Mouse (Mus musculus) lung, postnatal 4 days (tissue): Measurements from ENCODE around the gene Prkar2b.
A peak's percentile ranks its signal among the peaks of the same experiment; 100 is the strongest.

Source experiments
- DNase-seq, 2 experiments: peaks; one replicate each; pipeline ENCODE4 v3.0.0; 2021

Prkar2b gene

GRCm38 (mm10) chr12:32007646-32008045 is 53.5 kb downstream of the Prkar2b start:
- no peak for DNase-seq

- DNase-seq: no peak
These were observed 54.1 kb downstream of the Prkar2b start for GRCm38 (mm10) chr12:32007040-32007439.

DNA sequence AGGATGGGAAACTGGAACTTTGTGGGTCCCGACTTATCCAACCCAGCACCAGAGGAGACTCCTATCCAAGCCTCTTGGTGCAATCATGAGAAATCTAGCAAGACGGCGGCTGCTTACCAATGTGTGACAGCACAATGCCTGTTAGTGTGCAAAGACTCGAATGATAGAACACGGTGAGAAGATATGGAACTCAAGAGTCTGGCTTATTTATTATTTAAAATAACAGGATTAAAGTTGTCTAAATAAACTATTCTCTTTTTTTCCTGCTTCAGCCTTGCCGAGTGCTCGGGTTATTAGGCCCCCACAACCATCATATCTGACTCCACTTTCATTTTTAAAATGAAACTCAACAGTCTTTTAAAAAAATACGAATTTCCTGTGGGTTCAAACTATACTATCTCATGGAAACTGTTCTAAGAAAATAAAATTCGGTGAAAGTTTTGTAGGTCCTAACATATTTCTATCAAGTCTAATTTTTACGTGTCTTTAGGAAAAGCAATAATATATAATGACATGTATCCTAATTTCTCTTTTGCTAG is 54.6 kb downstream of the Prkar2b start:
- DNase-seq: no peak

GRCm38 (mm10) chr12:32000464-32000863 is 60.6 kb downstream of the Prkar2b start:
- DNase-seq: no peak

GRCm38 (mm10) chr12:31998706-31999105 is 62.4 kb downstream of the Prkar2b start:
- no peak for DNase-seq

- no peak for DNase-seq
These were observed 63.7 kb downstream of the Prkar2b start for GRCm38 (mm10) chr12:31997328-31997878.

DNA sequence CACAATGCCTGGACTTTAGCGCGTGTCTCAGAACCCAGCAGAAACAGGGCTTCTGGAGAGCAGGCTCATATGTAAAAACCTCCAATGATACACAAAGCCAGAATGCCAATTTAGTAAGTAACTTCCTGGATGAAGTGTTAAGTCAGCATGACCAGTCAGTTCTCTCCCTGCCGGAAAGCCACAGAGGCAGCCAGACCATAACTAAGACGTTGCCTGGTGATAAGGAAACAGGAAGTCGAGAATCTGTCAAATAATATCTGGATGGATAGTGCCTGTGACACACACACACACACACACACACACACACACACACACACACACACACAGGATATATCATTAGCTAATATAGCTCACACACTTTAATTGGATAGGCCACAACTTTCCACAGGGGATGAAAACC is 64.2 kb downstream of the Prkar2b start:
- DNase-seq: peak; percentile 23 to 39

DNA sequence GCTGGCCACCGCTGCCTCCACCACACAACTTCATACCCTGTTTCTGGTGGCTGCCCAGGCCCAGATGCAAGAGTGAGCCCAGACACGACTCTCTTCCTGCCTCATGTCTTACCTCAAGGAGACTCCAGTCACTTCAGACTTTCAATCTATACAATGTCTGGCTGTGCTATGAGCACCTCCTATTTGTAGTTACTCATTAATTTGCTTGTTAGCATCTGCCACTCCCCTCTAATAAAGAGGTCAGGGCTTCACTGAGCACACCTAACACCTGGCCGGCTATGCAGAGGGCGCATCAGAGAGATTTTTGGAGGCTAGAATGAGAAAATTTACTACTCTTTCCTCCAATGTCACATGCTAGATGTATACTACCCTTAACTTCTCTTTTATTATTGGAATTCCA is 70.5 kb downstream of the Prkar2b start:
- DNase-seq: no peak

- DNase-seq: no peak
These were observed 71.4 kb downstream of the Prkar2b start for GRCm38 (mm10) chr12:31989726-31990125.

- no peak for DNase-seq
These were observed 74.6 kb downstream of the Prkar2b start for GRCm38 (mm10) chr12:31986463-31986862.

- no peak for DNase-seq
These were observed 75.4 kb downstream of the Prkar2b start for GRCm38 (mm10) chr12:31985738-31986137.

DNA sequence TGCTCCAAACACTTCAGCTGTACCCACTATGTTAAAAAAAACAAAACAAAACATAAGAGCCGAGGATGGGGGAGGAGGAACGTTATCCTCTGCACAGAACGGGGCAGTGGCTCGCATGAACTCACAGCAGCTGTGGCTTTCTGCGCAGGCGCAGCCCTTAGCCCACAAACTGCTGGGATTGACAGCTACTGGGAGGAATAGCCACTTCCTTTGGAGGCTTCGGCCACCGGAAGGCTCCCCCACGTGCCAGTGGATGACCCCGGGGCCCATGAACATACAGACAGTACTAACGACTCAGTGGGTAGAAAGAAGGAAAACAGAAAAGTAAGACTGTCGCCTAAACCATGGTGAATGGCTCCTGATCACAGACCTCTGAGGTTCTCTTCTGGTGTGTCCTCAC is 76.4 kb downstream of the Prkar2b start:
- DNase-seq: no peak

GRCm38 (mm10) chr12:31984206-31984605 is 76.9 kb downstream of the Prkar2b start:
- DNase-seq: no peak

GRCm38 (mm10) chr12:31983769-31984168 is 77.3 kb downstream of the Prkar2b start:
- no peak for DNase-seq

DNA sequence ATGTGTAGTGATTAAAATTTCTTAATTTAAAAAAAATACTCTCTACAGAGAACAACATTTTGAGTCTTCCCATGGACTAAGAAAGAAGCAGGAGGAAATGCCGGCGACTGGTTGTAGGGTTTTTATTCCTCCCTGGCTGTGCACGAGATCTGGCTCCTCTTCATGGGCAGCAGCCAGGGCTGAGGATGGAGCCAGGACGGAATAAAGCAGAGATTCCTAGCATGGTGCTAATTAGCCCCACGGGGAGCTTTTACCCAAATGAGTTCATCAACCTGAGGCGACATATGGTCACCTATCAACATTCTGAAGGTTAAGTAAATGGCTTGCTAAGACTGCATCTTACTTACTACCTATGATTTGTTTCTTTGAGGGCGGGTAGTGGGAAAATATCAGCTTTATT is 77.9 kb downstream of the Prkar2b start:
- DNase-seq: no peak

- no peak for DNase-seq
These were observed 83.4 kb downstream of the Prkar2b start for GRCm38 (mm10) chr12:31977613-31978195.

DNA sequence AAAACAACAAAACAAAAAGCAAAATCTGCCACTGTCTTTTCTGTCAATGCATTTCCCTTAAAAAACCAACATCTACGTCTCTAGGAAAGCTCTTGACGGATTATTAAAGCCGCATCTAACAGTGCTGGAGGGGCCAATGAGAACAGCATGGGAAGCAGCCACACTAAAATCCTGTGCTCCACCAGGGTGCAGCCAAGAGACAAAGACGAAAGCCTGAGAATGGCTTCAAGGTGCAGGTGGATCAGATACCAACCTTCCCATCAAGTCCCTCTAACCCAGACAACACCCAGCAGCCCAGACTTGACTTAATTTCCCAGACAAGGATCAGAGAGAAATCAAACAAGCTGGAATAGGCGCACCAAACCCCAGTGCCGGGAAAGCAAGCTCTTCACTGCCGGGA is 84.6 kb downstream of the Prkar2b start:
- peak in 1 of 2 experiments; percentile 32 for DNase-seq

- DNase-seq: peak; percentile 29 to 60
These were observed 87.5 kb downstream of the Prkar2b start for GRCm38 (mm10) chr12:31973473-31974172.

GRCm38 (mm10) chr12:31971547-31971946 is 89.5 kb downstream of the Prkar2b start:
- DNase-seq: no peak

- DNase-seq: no peak
These were observed 92.0 kb downstream of the Prkar2b start for GRCm38 (mm10) chr12:31969111-31969510.

DNA sequence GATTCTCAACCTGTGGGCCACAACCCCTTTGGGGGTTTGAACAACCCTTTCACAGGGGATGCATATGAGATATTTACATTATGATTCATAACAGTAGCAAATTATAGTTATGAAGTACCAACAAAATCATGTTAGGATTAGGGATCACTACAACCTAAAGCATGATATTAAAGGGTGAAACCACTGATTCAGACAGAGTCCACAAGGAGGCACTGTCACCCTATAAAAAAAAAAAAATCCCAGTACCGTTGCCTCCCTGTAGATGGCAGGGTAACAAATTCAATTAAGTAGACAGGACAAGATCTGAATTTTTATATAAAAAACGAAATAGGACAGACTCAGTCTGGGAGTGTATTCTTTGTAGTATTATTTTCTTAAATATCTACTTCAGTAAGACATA is 93.6 kb downstream of the Prkar2b start:
- peak in 1 of 2 experiments; percentile 44 for DNase-seq

DNA sequence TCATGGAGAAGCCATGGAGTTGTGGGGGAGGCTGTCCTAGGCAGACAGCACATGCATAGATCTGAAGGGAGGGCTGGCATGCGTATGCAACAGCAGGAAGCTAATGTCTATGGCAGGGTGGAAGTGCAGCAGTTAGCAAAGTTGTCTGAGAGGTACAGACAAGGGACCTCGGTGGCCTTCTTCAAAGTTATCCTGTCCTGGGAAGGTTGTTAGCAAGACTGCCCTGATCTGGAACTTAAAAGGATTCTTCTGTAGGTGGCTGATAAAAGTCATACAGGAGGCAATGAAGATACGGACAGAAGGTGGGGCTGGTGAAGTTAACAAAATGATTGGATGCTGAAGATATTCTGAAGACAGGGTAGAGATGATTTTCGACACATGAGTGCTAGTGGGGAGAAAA is 94.7 kb downstream of the Prkar2b start:
- DNase-seq: no peak

- no peak for DNase-seq
These were observed 95.4 kb downstream of the Prkar2b start for GRCm38 (mm10) chr12:31965517-31966212.

DNA sequence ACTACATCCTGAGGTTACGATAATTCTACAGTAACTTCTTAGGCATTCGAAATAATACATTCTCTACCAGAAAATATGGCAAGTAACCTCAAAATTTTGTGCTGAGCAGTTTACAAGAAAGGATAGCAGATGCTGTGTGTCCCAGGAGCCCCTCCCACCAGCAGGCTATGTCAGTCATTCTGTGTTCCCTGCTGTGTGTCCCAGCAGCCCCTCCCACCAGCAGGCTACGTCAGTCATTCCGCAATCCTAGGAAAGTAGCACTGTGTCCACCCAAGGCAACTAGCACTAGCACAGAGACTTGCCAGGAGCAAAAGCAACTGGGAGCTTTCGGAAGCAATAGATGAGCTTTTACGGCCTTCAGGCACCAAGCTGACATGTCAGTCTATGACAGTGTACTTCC is 97.0 kb downstream of the Prkar2b start:
- DNase-seq: no peak
